ENCODE assay signal across 10 mouse cellular contexts in the genomic region with DNA sequence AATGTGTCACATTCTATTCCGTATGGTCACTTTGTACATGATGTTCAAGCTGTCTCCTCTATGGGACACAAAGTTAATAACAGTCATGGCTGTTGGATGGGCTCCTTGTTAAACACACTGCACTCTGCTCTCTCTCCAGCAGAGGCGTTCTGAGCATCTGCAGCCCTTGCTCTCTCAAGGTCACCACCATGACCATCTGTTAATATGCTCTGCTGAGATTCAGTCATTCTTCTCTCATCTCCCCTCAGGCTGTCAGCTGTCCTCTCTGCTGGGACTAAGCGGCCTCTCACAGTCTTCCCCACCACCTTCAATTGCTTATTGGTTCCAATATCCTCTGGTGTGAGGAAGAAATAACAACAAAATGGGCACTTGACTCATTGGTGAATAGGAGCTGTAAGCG.
DNase-seq lines count a peak whose midpoint lies in the region; ATAC-seq and TF ChIP-seq lines count a peak whose summit lies in the region.
"Had no signal": no experiment of that assay in that cellular context is flagged by ENCODE, and none has a peak within 500 bp of the region (broad histone marks: within the 10 kb centered on the region; RNA-seq: fewer than 3 reads in every experiment).

No protein-coding gene starts in this region.

- no peak for TF ChIP-seq POLR2A in small intestine, adult 2 months (IDR thresholded peaks at IDR 0.05; ENCODE audit: low read depth, low read length)

- no peaks in the 10 kb centered on the region for H3K36me3 ChIP-seq in lung, postnatal 0 days (ENCODE audit: insufficient read depth, low read length)
- no peaks in the 10 kb centered on the region for H3K36me3 ChIP-seq in forebrain, embryonic 14.5 days (ENCODE audit: control insufficient read depth, insufficient read depth, low read length)
- H3K36me3 ChIP-seq in small intestine, adult 2 months (ENCODE audit: control insufficient read depth, insufficient read depth, low read length) = no peaks in the 10 kb centered on the region

- DNase-seq in heart, adult 11 months = peak; percentile 73
- no peak for DNase-seq in heart, adult 8-10 months (ENCODE audit: low spot score)
- DNase-seq in lung, postnatal 0 days (ENCODE audit: low spot score) = peak; percentile 32
- DNase-seq in lung, postnatal 14 days = no peak
- DNase-seq in forebrain, embryonic 14.5 days (ENCODE audit: low spot score) = peak; percentile 30
- DNase-seq in spleen, adult 12 weeks (ENCODE audit: low spot score) = no peak
- no peak for DNase-seq in right cerebral cortex, postnatal 25 days
- DNase-seq: gastrocnemius, postnatal 36 days had no signal

- no peak overlapping the region for H3K4me2 ChIP-seq in lung, postnatal 0 days (replicated peaks; ENCODE audit: low read depth, low read length)
- no peak overlapping the region for H3K4me2 ChIP-seq in forebrain, embryonic 14.5 days (ENCODE audit: low read length)

- TF ChIP-seq EP300 in lung, postnatal 0 days (IDR thresholded peaks at IDR 0.05) = no peak

- whole genome bisulfite sequencing in lung, postnatal 0 days = 69% methylated on average over 4 of the region's 4 CpGs
- 72% methylated on average over 4 of the region's 4 CpGs for WGBS in forebrain, embryonic 14.5 days
- WGBS in small intestine, adult 2 months = 80% methylated on average over 4 of the region's 4 CpGs

- H3K9ac ChIP-seq in lung, postnatal 0 days (replicated peaks; ENCODE audit: low read depth) = no peak overlapping the region
- no peak overlapping the region for H3K9ac ChIP-seq in forebrain, embryonic 14.5 days (ENCODE audit: low read length)

- no peaks in the 10 kb centered on the region for H3K9me3 ChIP-seq in lung, postnatal 0 days (ENCODE audit: low read length)
- no peaks in the 10 kb centered on the region for H3K9me3 ChIP-seq in forebrain, embryonic 14.5 days (replicated peaks; ENCODE audit: control insufficient read depth, low read length)

- no peak overlapping the region for H3K4me3 ChIP-seq in lung, postnatal 0 days (ENCODE audit: low read depth, low read length)
- H3K4me3 ChIP-seq in forebrain, embryonic 14.5 days (ENCODE audit: low read depth, low read length) = no peak overlapping the region
- no peak overlapping the region for H3K4me3 ChIP-seq in small intestine, adult 2 months (ENCODE audit: low read depth, low read length)
- H3K4me3 ChIP-seq: megakaryocyte, embryonic 14.5 days had no signal

- peak; percentile 56 for TF ChIP-seq CTCF in lung, postnatal 0 days (IDR thresholded peaks at IDR 0.05)
- peak; percentile 7; the same call in 1 of the 2 replicates for TF ChIP-seq CTCF in small intestine, adult 2 months (IDR thresholded peaks at IDR 0.05; ENCODE audit: extremely low read depth, insufficient read length, insufficient replicate concordance, low read depth, low read length)

- no peak; the same call in 1 of the 2 replicates for ATAC-seq in lung, postnatal 0 days
- ATAC-seq in forebrain, embryonic 14.5 days = no peak

- H3K4me1 ChIP-seq in lung, postnatal 0 days (ENCODE audit: insufficient read depth, low read depth, low read length) = no peaks in the 10 kb centered on the region
- no peaks in the 10 kb centered on the region for H3K4me1 ChIP-seq in forebrain, embryonic 14.5 days (ENCODE audit: control insufficient read depth, insufficient read depth, low read length)
- no peaks in the 10 kb centered on the region for H3K4me1 ChIP-seq in small intestine, adult 2 months (ENCODE audit: control insufficient read depth, insufficient read depth, insufficient read length, low read length)
- H3K4me1 ChIP-seq: megakaryocyte, embryonic 14.5 days had no signal

- no peaks in the 10 kb centered on the region for H3K27me3 ChIP-seq in lung, postnatal 0 days (replicated peaks; ENCODE audit: insufficient read depth, low read length)
- H3K27me3 ChIP-seq in forebrain, embryonic 14.5 days (replicated peaks; ENCODE audit: control insufficient read depth, insufficient read depth, low read length) = no peaks in the 10 kb centered on the region
- no peaks in the 10 kb centered on the region for H3K27me3 ChIP-seq in small intestine, adult 2 months (ENCODE audit: control insufficient read depth, insufficient read depth, low read length)

- no peak overlapping the region for H3K27ac ChIP-seq in lung, postnatal 0 days (ENCODE audit: low read length)
- H3K27ac ChIP-seq in forebrain, embryonic 14.5 days (ENCODE audit: low read depth, low read length) = no peak overlapping the region; the same call in 1 of the 2 replicates
- H3K27ac ChIP-seq in small intestine, adult 2 months (ENCODE audit: insufficient read depth, low read depth, low read length) = no peak overlapping the region

Comparison
In these comparisons a context has a peak if more than half of its experiments do, and no peak if none do; other contexts are left out.
1. DNase-seq: peak in heart, adult 11 months (single experiment), lung, postnatal 0 days (single experiment) and forebrain, embryonic 14.5 days (single experiment); none in heart, adult 8-10 months (single experiment), lung, postnatal 14 days (single experiment), spleen, adult 12 weeks (single experiment) and right cerebral cortex, postnatal 25 days (single experiment).